Mouse (Mus musculus) T-helper 1 cell (primary cell): ENCODE measurements around the gene Rnase11.

ENCODE experiments used
- in situ Hi-C: fragments of 300-600 bp; cut with MboI, MseI; formaldehyde crosslinking; loops from one replicate; pipeline ENCODE4 v1.15.1; 2025; ENCODE audit warnings: high pct_unique_total_duplicates

Gene Rnase11

GRCm38 (mm10) chr14:51082599-51083581 is 32.9 kb upstream of the Rnase11 start:
- in situ Hi-C loops: loop anchor here (10.0 kb wide), 1 partner anchor 942 kb away; the partner anchor contains the start of gene Zfp219

- in situ Hi-C loops: loop anchor here (10.0 kb wide), 1 partner anchor 944 kb away; the partner anchor contains the start of gene Zfp219
Observed at GRCm38 (mm10) chr14:51081035-51081434, 31.1 kb upstream of the Rnase11 start.

DNA sequence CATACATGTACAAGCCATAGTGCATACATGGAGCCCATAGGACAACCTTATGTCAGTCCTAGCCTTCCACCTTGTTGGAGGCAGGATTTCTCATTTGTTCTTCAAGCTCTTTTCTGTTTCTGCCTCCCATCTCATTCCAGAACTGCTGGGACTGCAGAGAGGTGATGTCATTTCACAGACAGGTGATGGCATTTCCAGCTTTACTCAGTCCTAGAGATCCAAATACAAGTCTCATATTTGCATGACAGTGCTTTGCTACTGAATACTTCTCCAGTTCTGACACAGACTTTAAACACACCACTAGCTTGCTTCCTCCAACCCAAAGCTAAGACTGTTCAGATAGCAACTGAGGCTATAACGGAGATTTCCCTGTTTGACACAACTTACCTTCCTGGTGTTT is 29.2 kb upstream of the Rnase11 start:
- in situ Hi-C loops: no loop called here

DNA sequence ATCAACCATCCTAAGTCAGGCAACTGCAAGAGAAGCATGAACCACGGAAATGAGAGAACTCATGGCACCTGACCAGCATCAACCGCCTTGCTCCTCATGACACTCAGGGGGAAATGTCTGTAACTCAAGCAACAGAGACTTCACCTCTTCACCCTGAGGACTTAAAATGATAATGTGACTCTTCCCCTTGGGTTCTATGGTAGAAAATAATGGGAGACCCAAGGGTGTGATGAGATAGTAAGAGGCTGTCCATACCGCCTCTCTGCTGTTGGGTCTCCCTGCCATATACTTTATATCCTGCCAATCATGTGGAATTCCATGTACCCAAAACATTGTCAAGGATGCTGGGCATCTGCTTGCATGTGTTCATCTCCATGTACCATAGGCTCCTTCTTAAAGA is 24.4 kb upstream of the Rnase11 start, which contains the start of gene Olfr750:
Olfr750 (minus strand) TSS at position 101 of the 400 bp plus-strand sequence.
- in situ Hi-C loops: no loop called here

GRCm38 (mm10) chr14:51069617-51070016 is 19.7 kb upstream of the Rnase11 start:
- in situ Hi-C loops: loop anchor here (10.0 kb wide), 2 partner anchors 145 to 1895 kb away; partner anchors contain the start of genes Apex1, Naa30 and Osgep

DNA sequence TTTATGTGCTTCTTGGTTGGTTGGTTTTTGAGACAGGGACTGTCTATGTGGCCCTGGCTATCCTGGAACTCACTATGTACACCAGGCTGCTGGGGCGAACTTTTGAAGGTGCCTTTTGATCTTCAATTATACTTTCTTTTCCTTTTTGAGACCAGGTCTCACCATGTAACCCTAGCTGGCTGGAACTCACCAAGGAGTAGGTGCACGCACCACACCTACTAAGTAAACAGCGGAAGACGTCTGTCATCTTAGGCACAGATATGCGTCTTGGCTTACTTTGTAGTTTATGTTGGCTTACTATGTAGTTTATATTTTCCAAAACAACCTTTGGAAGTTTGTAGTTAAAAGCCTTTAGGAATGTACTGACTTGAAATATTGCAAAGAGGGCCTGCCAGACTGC is 19.0 kb upstream of the Rnase11 start:
- in situ Hi-C loops: loop anchor here (10.0 kb wide), 2 partner anchors 144 to 1894 kb away; partner anchors contain the start of genes Apex1, Naa30 and Osgep

DNA sequence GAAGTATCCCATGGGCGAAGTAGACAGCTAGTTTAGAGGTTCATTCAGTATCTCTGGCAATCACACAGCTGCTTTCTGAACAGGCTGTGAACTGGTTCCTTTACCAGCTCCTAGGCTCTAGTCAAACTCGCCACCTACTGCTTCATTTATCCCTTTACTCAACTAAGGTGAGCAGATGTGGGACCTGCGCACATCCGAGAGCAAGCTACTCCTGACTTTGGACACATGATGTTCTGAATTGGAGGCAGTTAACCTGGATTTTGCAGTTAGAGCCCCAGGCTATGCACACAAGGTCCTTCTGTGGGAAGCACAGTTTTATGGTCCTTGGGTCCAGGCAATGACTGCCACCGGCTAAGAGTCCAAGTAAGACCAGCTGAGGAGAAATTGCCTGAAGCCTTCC is 10.8 kb upstream of the Rnase11 start:
- in situ Hi-C loops: loop anchor here (5.0 to 10.0 kb wide), 4 partner anchors 33 to 1886 kb away; partner anchors contain the start of genes Apex1, Naa30 and Osgep

DNA sequence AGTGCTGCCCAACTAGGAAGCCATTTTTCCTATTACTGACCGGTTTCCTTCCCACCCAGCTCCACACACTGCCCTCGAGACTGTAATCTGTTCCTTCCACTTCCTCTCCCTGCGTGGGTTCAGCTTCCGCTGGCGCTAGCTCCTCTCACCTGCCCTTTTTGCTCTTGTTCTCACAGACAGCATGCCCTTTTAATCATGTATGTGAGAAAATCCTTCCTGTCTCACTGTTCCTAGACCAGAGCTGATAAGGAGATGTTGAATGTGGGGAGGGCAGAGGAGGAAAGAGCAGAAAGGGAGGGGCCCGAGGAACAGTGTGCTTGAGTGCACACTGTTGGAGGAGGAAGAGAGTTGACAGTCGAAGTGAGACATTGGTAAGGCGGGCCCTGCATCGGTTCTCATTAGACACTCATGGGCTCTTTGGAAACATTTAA is 7.5 kb upstream of the Rnase11 start, which contains the start of gene Rnase12:
Rnase12 (minus strand) TSS at position 261 of the 431 bp plus-strand sequence.
- in situ Hi-C loops: no loop called here

DNA sequence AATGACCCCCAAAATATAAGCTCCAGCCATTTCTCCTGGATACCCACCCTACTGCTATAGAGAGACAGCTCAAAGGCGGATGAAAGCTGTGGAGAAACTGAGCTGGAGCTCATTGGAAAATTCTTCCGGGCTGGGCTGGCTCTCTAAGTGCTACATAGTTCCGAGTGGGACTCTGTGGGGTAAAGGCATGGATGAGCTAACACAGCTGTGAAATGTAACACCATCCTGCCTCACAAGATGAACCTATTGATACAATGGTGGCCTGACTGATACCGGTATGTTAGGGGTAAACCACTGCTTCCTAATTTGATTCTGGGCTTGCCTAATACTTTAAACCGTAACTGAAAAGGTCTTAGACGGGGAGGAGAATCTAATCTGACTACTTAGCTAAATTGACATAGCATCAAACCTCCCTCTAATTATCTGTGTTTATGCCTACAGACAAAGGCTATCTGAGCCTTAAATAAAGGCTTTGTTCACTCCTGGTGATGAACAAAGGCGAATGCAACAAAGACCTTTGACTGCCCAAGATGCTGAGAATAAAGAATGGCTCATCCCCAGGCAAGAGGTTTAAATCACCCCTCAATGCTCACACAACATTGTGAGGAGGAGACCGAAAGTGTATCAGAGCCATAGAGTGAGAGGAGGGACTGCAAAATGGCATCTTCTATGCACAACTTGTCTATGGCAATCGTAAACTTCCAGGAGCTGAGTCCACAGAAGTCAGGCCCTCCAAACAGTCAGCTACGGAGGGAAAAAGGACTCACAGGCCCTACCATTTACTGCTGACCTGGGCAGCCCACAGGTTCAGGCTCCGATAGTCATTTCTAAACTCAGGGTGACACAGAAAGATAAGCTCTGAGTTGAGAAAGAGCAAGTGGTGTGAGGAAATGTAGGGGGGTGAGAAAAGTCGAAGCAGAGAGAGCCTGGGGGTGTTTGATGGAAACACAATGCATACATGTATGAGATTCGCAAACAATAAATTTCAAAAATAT is 4.6 kb upstream of the Rnase11 start:
- in situ Hi-C loops: no loop called here

DNA sequence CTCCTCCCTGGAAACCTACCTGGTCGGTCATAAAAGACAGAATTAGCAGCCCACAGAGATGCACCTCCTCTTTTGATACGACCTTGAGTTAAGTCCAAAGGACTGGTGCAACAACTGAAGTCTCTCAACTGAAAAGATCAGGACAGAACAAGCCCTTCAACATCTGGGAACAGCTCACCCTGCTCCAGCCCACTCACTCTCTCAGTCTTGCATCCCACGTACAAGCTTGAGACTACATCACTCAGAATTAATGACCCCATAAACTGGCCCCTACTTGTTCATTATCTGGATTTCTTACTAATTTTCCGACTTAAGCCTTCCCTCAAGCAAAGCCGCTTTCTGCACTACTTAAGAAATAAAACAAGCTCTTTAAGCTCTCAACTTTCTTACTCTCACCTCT is 3.2 kb upstream of the Rnase11 start:
- in situ Hi-C loops: no loop called here

DNA sequence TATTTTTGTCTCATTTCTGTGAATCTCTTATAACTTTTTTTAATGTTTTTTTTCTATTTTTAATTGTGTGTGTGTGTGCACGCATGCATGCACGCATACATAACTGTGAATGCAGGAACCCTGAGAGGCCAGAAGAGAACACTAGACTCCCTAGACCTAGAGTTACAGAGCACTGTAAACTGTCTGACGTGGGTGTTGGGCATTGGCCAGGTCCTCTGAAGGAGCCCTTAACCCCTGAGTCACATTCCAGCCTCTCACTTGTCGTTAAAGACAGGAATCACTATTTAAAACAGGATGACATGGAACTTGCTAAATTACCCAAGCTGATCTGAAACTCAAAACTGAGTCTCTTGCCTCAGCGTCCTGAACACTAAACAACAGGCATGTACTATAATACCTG is 2.0 kb upstream of the Rnase11 start:
- in situ Hi-C loops: no loop called here

- in situ Hi-C loops: no loop called here
Observed at GRCm38 (mm10) chr14:51047846-51048245, 2.1 kb downstream of the Rnase11 start.

- in situ Hi-C loops: no loop called here
Observed at GRCm38 (mm10) chr14:51041769-51042168, 8.2 kb downstream of the Rnase11 start, which contains the start of gene Rnase9. Gene Rnase9 (minus strand): TSS chr14:51041869.

DNA sequence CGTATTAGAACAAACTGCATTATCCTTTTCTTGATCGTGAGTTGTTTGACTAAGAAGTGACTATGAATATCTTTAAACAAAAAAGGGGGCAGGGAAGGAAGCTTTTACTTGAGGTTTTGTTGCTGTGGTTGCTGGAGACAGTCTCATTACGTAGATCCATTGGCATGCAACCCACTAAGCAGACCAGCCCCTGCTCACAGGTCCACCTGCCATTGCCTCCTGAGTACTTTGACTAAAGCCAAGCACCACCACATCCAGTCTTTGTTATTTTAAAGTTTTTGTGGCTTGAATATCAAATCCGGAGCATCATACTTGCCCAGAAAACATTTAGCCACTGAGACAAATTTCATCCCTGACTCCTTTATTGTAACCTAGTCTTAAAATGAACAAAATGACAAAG is 13.7 kb downstream of the Rnase11 start:
- in situ Hi-C loops: loop anchor here (10.0 kb wide), 1 partner anchor 139 kb away; no protein-coding TSS in a partner anchor

DNA sequence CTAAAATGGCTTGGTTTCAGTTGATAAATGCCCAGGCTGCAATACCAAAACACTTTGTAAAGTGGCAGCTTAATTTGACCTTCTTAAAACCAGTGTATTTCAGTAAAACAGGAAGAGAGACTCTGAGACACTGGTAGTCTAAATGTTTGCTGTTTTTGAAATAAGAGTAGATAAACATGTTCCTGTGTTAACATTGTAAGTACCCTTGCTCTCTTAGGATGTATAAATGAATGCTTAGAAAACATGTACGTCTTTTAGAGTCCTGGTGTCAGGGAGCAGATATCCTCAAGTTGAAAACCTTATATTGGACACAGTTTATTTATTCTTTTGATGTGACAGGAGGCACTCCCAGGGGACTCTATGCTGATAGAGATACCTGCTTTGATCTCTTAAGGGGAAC is 14.8 kb downstream of the Rnase11 start:
- in situ Hi-C loops: loop anchor here (10.0 kb wide), 1 partner anchor 140 kb away; no protein-coding TSS in a partner anchor

DNA sequence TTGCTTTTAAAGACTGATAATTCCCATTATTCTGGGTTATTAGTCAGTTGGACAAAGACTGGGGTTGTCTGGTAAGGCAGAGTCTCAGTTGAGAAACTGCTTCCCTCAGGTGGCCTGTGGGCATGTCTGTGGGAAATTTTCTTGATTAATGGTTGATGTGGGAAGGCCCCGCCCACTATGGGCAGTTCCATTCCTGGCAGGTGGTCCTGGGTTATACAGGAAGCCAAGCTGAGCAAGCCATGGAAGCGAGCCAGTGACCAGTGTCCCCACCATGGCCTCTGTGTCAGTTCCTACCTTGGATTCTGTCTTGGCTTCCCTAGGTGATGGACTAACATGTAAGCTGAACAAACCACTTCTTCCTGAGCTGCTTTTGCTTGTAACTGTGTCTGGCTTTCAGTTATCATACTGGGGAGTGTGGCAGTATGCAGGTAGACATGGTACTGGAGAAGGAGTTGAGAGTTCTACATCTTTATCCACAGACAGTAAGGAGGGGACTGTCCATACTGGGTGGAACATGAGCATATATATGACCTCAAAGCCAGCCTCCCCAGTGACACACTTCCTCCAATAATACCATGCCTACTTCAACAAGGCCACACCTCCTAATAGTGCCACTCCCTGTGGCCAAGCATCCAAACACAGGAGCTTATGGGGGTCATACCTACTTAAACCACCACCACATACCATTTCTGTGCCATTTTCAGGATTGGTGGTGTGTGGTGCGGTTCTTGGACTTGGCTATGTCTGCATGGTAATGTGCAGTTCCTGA is 22.4 kb downstream of the Rnase11 start:
- in situ Hi-C loops: loop anchor here (5.0 kb wide), 1 partner anchor 35 kb away; no protein-coding TSS in a partner anchor

DNA sequence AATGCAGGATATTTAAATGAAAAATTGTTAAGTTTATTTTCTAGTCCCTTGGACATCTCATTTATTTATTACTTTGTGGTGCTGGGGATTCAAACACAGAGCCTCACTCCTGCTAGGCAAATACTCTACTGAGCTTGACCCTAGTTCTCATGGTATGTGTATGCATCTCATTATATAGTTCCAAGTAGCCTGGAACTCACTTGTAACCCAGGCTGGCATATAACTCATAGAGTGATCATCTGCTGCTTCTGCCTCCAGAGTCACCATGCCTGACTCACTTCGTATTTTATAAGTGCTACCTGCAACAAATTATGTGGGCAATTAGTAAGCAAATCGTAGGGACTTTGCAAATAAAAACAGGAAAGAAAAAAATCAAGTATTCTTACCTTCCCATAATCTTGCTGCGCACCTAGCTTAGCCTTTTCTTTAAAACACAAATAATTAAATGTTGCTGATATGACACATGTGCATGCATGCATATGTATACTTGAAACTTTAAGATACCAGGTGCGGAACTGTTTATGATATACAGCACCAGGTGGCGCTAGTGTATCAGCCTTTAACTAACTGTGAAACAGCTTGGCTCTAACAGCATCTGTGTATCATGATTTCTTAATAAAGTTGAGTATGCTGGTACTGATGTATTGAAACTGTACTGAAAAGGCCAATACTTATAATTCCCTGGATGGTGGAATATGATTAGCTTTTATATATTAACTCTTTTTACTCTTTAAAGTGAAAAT is 23.4 kb downstream of the Rnase11 start:
- in situ Hi-C loops: loop anchor here (5.0 kb wide), 1 partner anchor 36 kb away; no protein-coding TSS in a partner anchor

GRCm38 (mm10) chr14:51024820-51025219 is 25.1 kb downstream of the Rnase11 start:
- in situ Hi-C loops: loop anchor here (5.0 to 25.0 kb wide), 3 partner anchors 37 to 963 kb away; no protein-coding TSS in a partner anchor

DNA sequence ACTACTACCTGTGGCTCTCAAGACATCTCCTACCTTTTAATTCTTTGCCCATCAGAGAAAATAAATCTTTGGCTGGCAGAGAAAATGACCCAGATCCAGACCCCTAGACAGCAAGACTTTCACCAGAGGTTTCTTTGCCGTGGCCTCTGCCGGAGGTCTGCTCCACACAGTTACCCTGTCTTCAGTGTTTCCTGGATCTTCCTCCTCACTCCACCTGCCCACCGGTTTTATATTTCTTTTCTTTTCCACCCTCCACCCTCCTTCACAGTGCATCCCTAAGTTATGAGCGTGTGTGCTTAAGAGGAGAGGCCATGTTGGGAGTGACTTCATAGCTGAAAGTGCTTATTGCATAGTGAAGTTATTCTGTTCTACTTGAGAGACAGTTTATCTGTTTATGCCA is 26.5 kb downstream of the Rnase11 start:
- in situ Hi-C loops: loop anchor here (5.0 to 25.0 kb wide), 2 partner anchors 74 to 961 kb away; no protein-coding TSS in a partner anchor
